Mouse (Mus musculus) gastrocnemius, postnatal 25 days (tissue): Measurements from ENCODE around the gene Kcnh3. TPM values are rescaled to one million over a fixed set of nuclear protein-coding genes. Genes with fewer than 3 reads are reported as not detected.
"Not testable (repeated sequence)": the region's sequence is repeated elsewhere in the genome, so short reads cannot be mapped to it uniquely, and the experiment has no call there.

ENCODE experiments used
- DNase-seq: peaks from one replicate; pipeline ENCODE4 v3.0.0; 2022
- total RNA-seq, 2 experiments: library from RNA; stranded (reverse); gene quantifications; 1 replicate in 1 of 2; 2 replicates in 1 of 2; pipeline ENCODE4 v1.2.3; 2021

The Kcnh3 gene
- total RNA-seq, 2 experiments from 2014 or later = not detected

- no peak for DNase-seq
Observed at GRCm38 (mm10) chr15:99240129-99240528, 15.5 kb downstream of the Kcnh3 start.

- DNase-seq = no peak
Observed at GRCm38 (mm10) chr15:99241249-99241648, 16.6 kb downstream of the Kcnh3 start.

GRCm38 (mm10) chr15:99242045-99242444, 17.4 kb downstream of the Kcnh3 start:
- DNase-seq = no peak

- DNase-seq = not testable (repeated sequence)
Observed at GRCm38 (mm10) chr15:99246736-99247135, 22.1 kb downstream of the Kcnh3 start.

GRCm38 (mm10) chr15:99248972-99249371, 24.3 kb downstream of the Kcnh3 start:
- DNase-seq = peak; percentile 73

GRCm38 (mm10) chr15:99249938-99250337, 25.3 kb downstream of the Kcnh3 start:
- no peak for DNase-seq

- not testable (repeated sequence) for DNase-seq
Observed at GRCm38 (mm10) chr15:99251111-99251510, 26.4 kb downstream of the Kcnh3 start.

GRCm38 (mm10) chr15:99251626-99252380, 27.1 kb downstream of the Kcnh3 start, which contains the start of gene Mcrs1:
Gene Mcrs1, minus strand, starts transcription at chr15:99251961.
- peak; percentile 96 for DNase-seq

GRCm38 (mm10) chr15:99252381-99253174, 27.9 kb downstream of the Kcnh3 start:
- DNase-seq = no peak

GRCm38 (mm10) chr15:99253175-99253479, 28.5 kb downstream of the Kcnh3 start:
- DNase-seq = not testable (repeated sequence)

- no peak for DNase-seq
Observed at GRCm38 (mm10) chr15:99253772-99254171, 29.1 kb downstream of the Kcnh3 start.

GRCm38 (mm10) chr15:99254477-99255005, 29.9 kb downstream of the Kcnh3 start:
- no peak for DNase-seq

GRCm38 (mm10) chr15:99255241-99255749, 30.6 kb downstream of the Kcnh3 start:
- DNase-seq = no peak

GRCm38 (mm10) chr15:99259167-99259729, 34.6 kb downstream of the Kcnh3 start:
- no peak for DNase-seq

GRCm38 (mm10) chr15:99259730-99260252, 35.1 kb downstream of the Kcnh3 start:
- DNase-seq = peak; percentile 76

- DNase-seq = no peak
Observed at GRCm38 (mm10) chr15:99262702-99263101, 38.0 kb downstream of the Kcnh3 start.

- no peak for DNase-seq
Observed at GRCm38 (mm10) chr15:99264363-99264762, 39.7 kb downstream of the Kcnh3 start.

- peak; percentile 56 for DNase-seq
Observed at GRCm38 (mm10) chr15:99265679-99266078, 41.0 kb downstream of the Kcnh3 start.

- DNase-seq = no peak
Observed at GRCm38 (mm10) chr15:99276095-99276494, 51.4 kb downstream of the Kcnh3 start.

GRCm38 (mm10) chr15:99278271-99278670, 53.6 kb downstream of the Kcnh3 start:
- no peak for DNase-seq

- DNase-seq = no peak
Observed at GRCm38 (mm10) chr15:99283456-99283855, 58.8 kb downstream of the Kcnh3 start.

GRCm38 (mm10) chr15:99284527-99285188, 60.0 kb downstream of the Kcnh3 start:
- DNase-seq = no peak
